ENCODE assay signal across 8 mouse cellular contexts in genomic region chr1:157411341-157411710, GRCm38 (mm10). TPM values are rescaled to one million over a fixed set of nuclear protein-coding genes. Genes with fewer than 3 reads are reported as not detected.
DNase-seq lines count a peak whose midpoint lies in the region; ATAC-seq and TF ChIP-seq lines count a peak whose summit lies in the region.

No protein-coding gene starts in this region.

- H3K36me3 ChIP-seq in heart, embryonic 14.5 days (ENCODE audit: control insufficient read depth, insufficient read depth, low read length): peaks cover 9% of the 10 kb centered on the region; the same call in 1 of the 2 replicates
- no peaks in the 10 kb centered on the region for H3K36me3 ChIP-seq in ES-E14 (ENCODE audit: control insufficient read depth, insufficient read depth, low read length, poor library complexity, severe bottlenecking)
- no peaks in the 10 kb centered on the region for H3K36me3 ChIP-seq in forebrain, postnatal 0 days (ENCODE audit: insufficient read depth)
- H3K36me3 ChIP-seq in macrophage (ENCODE audit: inconsistent target): no peaks in the 10 kb centered on the region

- no peak for TF ChIP-seq CTCF in forebrain, postnatal 0 days (IDR thresholded peaks at IDR 0.05; ENCODE audit: low read depth)

- H3K27ac ChIP-seq in heart, embryonic 14.5 days (replicated peaks in 1 of 2; ENCODE audit: control insufficient read depth in 1 of 2, insufficient read depth in 1 of 2, low read depth in 2 of 2, low read length in 2 of 2): peak overlapping the region; percentile 93 to 95
- no peak overlapping the region for H3K27ac ChIP-seq in ES-E14 (ENCODE audit: insufficient read depth, low read depth, low read length, poor library complexity, severe bottlenecking)
- H3K27ac ChIP-seq in forebrain, postnatal 0 days (ENCODE audit: low read depth, low read length): peak overlapping the region; percentile 96; the same call in 1 of the 2 replicates
- H3K27ac ChIP-seq in macrophage: no peak overlapping the region

- H3K4me1 ChIP-seq in heart, embryonic 14.5 days (ENCODE audit: control insufficient read depth in 2 of 2, insufficient read depth in 2 of 2, low read length in 2 of 2): peaks cover 4 to 26% of the 10 kb centered on the region in 2 experiments; a peak in 3 of 4 replicates
- H3K4me1 ChIP-seq in ES-E14 (ENCODE audit: control insufficient read depth in 2 of 2, insufficient read depth in 2 of 2, low read length in 2 of 2, poor library complexity in 1 of 2): 0 out of 4 replicates have a peak, but pooled peaks cover 0 to 1% of the 10 kb centered on the region in 2 experiments
- no peaks in the 10 kb centered on the region; the same call in 1 of the 2 replicates for H3K4me1 ChIP-seq in forebrain, postnatal 0 days (ENCODE audit: insufficient read depth)

- peak overlapping the region; percentile 81 for H3K4me2 ChIP-seq in heart, embryonic 14.5 days (ENCODE audit: low read length)
- peak overlapping the region; percentile 65 for H3K4me2 ChIP-seq in forebrain, postnatal 0 days (ENCODE audit: low read depth)

- in situ Hi-C loops in ES-E14 (cut with MboI; ENCODE audit: low sequenced_read_pairs in 2 of 2, unreplicated experiment in 2 of 2): no loop called here

- peak overlapping the region; percentile 79 to 80 for H3K4me3 ChIP-seq in heart, embryonic 14.5 days (ENCODE audit: control insufficient read depth in 1 of 2, insufficient read depth in 1 of 2, low read depth in 1 of 2, low read length in 2 of 2)
- peak overlapping the region; percentile 88 to 90 for H3K4me3 ChIP-seq in ES-E14 (ENCODE audit: insufficient read depth in 1 of 2, low read depth in 1 of 2, low read length in 2 of 2, poor library complexity in 1 of 2, severe bottlenecking in 1 of 2)
- H3K4me3 ChIP-seq in forebrain, postnatal 0 days (ENCODE audit: low read depth, low read length): peak overlapping the region; percentile 94
- peak overlapping the region; percentile 42 for H3K4me3 ChIP-seq in macrophage (ENCODE audit: inconsistent target)

- no peak for ATAC-seq in heart, embryonic 14.5 days (ENCODE audit: insufficient number of reproducible peaks, insufficient read depth, low FRiP score, low read depth)
- ATAC-seq in forebrain, postnatal 0 days: no peak

- DNase-seq in heart, adult 8-10 months (ENCODE audit: low spot score): no peak
- no peak for DNase-seq in ES-E14 (ENCODE audit: low read depth, low spot score)
- no peak for DNase-seq in forebrain, postnatal 0 days
- no peak for DNase-seq in adipocyte (ENCODE audit: low spot score)
- no peak for DNase-seq in yolk sac, embryonic 10.5 days (ENCODE audit: low spot score)
- DNase-seq in kidney, postnatal 25 days: no peak

- H3K79me2 ChIP-seq in macrophage (ENCODE audit: inconsistent target): no peaks in the 10 kb centered on the region

- peak overlapping the region; percentile 82 for H3K9ac ChIP-seq in heart, embryonic 14.5 days (ENCODE audit: low read length)
- peak overlapping the region; percentile 85 for H3K9ac ChIP-seq in ES-E14 (ENCODE audit: insufficient read depth, low read depth, low read length, poor library complexity, severe bottlenecking)
- H3K9ac ChIP-seq in forebrain, postnatal 0 days: peak overlapping the region; percentile 79

- WGBS in heart, embryonic 14.5 days: 0% methylated on average over 4 of the region's 4 CpGs
- under 1% methylated on average over 4 of the region's 4 CpGs for WGBS in forebrain, postnatal 0 days
- WGBS in macrophage (ENCODE audit: missing documents): 2% methylated on average over 4 of the region's 4 CpGs

- no peaks in the 10 kb centered on the region for H3K27me3 ChIP-seq in heart, embryonic 14.5 days (ENCODE audit: control insufficient read depth, insufficient read depth, low read length)
- no peaks in the 10 kb centered on the region for H3K27me3 ChIP-seq in forebrain, postnatal 0 days (ENCODE audit: insufficient read depth, low read length)

- H3K9me3 ChIP-seq in heart, embryonic 14.5 days (ENCODE audit: control insufficient read depth, low read length): no peaks in the 10 kb centered on the region
- no peaks in the 10 kb centered on the region for H3K9me3 ChIP-seq in ES-E14 (ENCODE audit: control insufficient read depth, insufficient read depth, low read depth, low read length)
- no peaks in the 10 kb centered on the region for H3K9me3 ChIP-seq in forebrain, postnatal 0 days (ENCODE audit: low read length)

TF ChIP-seq in ES-E14, 5 proteins besides CTCF, POLR2A, EP300 and RAD21:
- TF ChIP-seq ZNF384 (IDR thresholded peaks at IDR 0.05; ENCODE audit: low read depth, low read length) (no peak), HCFC1 (IDR thresholded peaks at IDR 0.05; ENCODE audit: borderline replicate concordance, insufficient read depth, low read length) (no peak), MAFK (IDR thresholded peaks at IDR 0.05; ENCODE audit: insufficient read depth, low read depth, low read length) (no peak), ZC3H11A (IDR thresholded peaks at IDR 0.05; ENCODE audit: borderline replicate concordance, low read depth, low read length) (no peak), CHD2 (IDR thresholded peaks at IDR 0.05; ENCODE audit: low read depth, low read length) (no peak)
TF ChIP-seq in ES-E14: peak in this region for 0.

RNA-seq across cellular contexts. Expression of gene Rasal2, which starts 1.1 kb away (rescaled TPM):
- polyA plus RNA-seq in heart, embryonic 14.5 days (2014; fragmentation: Nextera tagmentation; extraction: Ambion mirVana): 24.8 and 26.6 TPM in 2 replicates
- total RNA-seq in heart, adult 8-10 months (2022): 10 to 100 TPM; 20.2 to 26.5 (median 21.6) TPM
- total RNA-seq in ES-E14 (2012; rRNA removed): 8.1 and 11.9 TPM in 2 replicates
- total RNA-seq in forebrain, postnatal 0 days (2014; rRNA removed): 33.6 and 42.1 TPM in 2 replicates
- polyA plus RNA-seq in forebrain, postnatal 0 days (2015; fragmentation: Nextera tagmentation; extraction: Ambion mirVana): 18.3 and 26.3 TPM in 2 replicates
- 10 to 100 TPM in 8 of 26 experiments, 1 to 10 TPM in 18; 2.6 to 13.8 (median 6.1) TPM for total RNA-seq in macrophage (2018; cell fraction: chromatin; rRNA removed)
- 1 to 10 TPM in 17 of 26 experiments, under 1 TPM in 9; 0.77 to 2.3 (median 1.3) TPM for total RNA-seq in macrophage (2018; cell fraction: cytosol; rRNA removed)
- 10 to 100 TPM in 1 of 26 experiments, 1 to 10 TPM in 25; 1.7 to 10.7 (median 3.6) TPM for total RNA-seq in macrophage (2018; cell fraction: nucleus; rRNA removed)
- 0.81 to 1.8 TPM (median 1.6 TPM) in 3 replicates for polyA plus RNA-seq in macrophage (2018)

RNA-seq across cellular contexts. Expression of gene Cryzl2, which starts 47.1 kb away (rescaled TPM):
- polyA plus RNA-seq in heart, embryonic 14.5 days (2014; fragmentation: Nextera tagmentation; extraction: Ambion mirVana): 37.9 and 39.2 TPM in 2 replicates
- 10 to 100 TPM in 3 of 4 experiments, 1 to 10 TPM in 1; 9.6 to 11.9 (median 10.7) TPM for total RNA-seq in heart, adult 8-10 months (2022)
- total RNA-seq in ES-E14 (2012; rRNA removed): 4.5 and 6.9 TPM in 2 replicates
- total RNA-seq in forebrain, postnatal 0 days (2014; rRNA removed): 9.4 and 12.8 TPM in 2 replicates
- polyA plus RNA-seq in forebrain, postnatal 0 days (2015; fragmentation: Nextera tagmentation; extraction: Ambion mirVana): 5.6 and 6.9 TPM in 2 replicates
- total RNA-seq in macrophage (2018; cell fraction: chromatin; rRNA removed): 10 to 100 TPM in 19 of 26 experiments, 1 to 10 TPM in 7; 5.7 to 17.6 (median 13.3) TPM
- 10 to 100 TPM in 10 of 26 experiments, 1 to 10 TPM in 16; 7.5 to 12.0 (median 9.6) TPM for total RNA-seq in macrophage (2018; cell fraction: cytosol; rRNA removed)
- total RNA-seq in macrophage (2018; cell fraction: nucleus; rRNA removed): 10 to 100 TPM in 22 of 26 experiments, 1 to 10 TPM in 4; 5.4 to 20.8 (median 15.7) TPM
- polyA plus RNA-seq in macrophage (2018): 8.7 to 9.9 TPM (median 9.4 TPM) in 3 replicates

Comparison
In these comparisons a context has a peak if more than half of its experiments do, and no peak if none do; other contexts are left out.
1. H3K27ac ChIP-seq: peak in heart, embryonic 14.5 days (2 of 2) and forebrain, postnatal 0 days (single experiment); none in ES-E14 (single experiment) and macrophage (single experiment).
2. H3K4me3 ChIP-seq: peak in every context shown above with its lines; median percentile 94 in forebrain, postnatal 0 days; 89 in ES-E14; 80 in heart, embryonic 14.5 days; 42 in macrophage.
3. Peak in every context shown above with its lines, with median percentiles within 50 percentile points of each other: H3K9ac ChIP-seq.